Mouse (Mus musculus): Measurements from ENCODE around the gene Rab8b.
A peak's percentile ranks its signal among the peaks of the same experiment; 100 is the strongest.
"Not testable (repeated sequence)": the region's sequence is repeated elsewhere in the genome, so short reads cannot be mapped to it uniquely, and the experiment has no call there.

Rab8b gene

DNA sequence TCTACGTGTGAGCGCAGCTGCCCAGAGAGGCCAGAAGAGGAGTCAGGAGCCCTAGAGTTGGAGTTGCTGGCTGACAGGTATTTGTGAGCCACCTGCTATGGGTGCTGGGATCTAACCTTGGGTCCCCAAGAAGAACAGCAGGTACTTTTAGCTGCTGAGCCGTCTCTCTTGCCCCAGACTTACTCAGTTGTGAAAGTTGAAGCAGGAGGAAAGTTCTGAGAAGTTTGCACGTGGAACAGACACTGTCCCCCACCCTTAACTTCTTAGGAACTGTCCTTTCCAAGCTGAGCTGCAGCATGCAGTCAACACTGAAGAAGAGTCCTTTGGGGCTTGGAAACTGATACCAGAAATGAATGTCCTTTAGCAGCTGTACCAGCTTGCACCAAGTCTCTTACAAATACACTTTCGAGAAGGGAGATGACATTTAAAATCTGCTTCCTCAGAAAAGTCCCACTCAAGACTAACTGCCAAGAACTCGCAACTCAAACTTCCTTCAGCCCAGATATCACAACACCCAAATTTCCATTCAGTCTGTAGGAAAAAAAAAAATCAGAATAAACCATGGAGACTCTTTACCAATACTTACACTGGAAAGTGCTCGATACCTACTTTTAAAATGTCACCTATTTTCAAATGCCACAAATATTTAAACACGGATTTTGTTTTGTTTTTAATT lies 2.1 kb downstream of the Rab8b start:
- DNase-seq (ENCODE audit: low spot score), result no peak

DNA sequence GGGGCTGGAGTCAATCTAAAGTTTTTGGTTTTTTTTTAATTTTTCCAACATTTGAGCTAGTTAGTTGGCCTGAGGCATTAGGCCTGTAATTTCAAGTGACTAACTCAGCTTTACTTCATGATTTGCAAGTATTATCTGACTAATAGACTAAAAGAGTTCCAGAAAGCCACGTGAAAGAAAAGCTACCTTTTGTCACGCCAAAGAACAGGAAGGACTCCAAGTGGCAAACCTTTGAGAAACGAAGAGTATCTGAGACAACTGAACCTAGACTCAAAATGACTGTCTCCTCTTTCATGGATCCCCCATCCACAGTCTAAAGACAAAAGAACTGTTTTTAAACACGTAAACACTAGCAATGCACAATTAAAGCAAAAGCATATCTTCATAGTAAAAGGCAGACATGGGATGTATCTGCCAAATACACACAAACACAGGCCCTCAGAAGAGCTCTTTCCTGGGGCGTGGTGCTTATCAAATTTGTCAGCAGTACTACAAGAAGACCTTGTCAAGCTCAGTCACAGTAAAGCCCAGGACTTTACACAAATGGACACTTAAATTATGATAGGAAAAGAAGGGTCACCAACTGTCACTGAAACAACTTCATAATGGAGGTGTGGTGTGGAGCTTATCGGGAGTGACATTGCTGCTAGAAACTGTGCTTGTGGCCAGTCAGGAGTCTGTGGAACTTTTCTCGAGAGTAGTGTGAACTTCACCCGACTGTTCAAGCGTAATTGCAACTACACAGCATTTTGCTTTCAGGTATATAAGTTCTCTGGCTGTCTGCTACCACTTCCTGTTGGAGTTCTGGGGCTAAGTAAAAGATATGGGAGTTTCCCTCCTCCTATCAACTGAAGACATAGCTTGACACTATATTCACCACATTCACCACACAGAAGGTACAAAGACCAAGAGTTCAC lies 3.4 kb downstream of the Rab8b start:
- DNase-seq (ENCODE audit: low spot score), result no peak

DNA sequence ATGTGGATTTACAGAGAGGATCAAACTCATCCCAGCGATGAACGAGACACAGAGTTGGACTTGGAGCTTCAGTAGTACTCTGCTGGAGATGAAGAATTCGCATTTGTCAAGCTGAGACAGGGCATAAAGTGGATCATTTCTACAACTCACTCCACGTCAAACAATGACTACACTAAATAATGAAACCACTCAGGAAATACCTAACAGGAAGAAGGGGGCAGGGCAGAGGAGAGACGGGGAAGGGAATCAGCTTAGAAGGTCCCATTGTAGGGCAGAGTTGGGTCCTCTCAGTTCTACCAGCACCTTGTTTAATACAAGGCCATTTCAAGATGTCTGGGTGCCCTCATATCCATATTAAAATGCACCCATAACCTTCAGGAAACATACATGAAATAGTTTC lies 4.1 kb downstream of the Rab8b start:
- no peak for DNase-seq (ENCODE audit: low spot score)

DNA sequence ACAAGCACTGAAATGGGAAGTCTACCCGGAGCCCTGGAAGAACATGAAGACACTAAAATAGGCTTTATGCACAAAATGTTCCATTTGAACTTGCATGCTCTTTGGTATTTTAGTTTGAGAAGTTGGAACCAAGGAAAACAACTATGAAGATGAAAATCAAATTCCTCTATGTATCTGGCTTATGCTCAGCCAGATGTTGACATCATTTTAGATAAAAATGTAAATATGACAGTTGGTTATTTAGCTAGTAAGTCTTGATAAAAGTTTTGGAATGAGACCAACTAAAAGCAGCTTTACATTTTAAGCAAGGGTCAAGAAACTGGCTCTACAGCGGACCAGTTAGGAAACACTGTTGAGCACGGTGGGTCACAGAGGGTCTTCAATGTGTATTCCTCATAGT lies 4.9 kb downstream of the Rab8b start:
- no peak for DNase-seq (ENCODE audit: low spot score)

DNA sequence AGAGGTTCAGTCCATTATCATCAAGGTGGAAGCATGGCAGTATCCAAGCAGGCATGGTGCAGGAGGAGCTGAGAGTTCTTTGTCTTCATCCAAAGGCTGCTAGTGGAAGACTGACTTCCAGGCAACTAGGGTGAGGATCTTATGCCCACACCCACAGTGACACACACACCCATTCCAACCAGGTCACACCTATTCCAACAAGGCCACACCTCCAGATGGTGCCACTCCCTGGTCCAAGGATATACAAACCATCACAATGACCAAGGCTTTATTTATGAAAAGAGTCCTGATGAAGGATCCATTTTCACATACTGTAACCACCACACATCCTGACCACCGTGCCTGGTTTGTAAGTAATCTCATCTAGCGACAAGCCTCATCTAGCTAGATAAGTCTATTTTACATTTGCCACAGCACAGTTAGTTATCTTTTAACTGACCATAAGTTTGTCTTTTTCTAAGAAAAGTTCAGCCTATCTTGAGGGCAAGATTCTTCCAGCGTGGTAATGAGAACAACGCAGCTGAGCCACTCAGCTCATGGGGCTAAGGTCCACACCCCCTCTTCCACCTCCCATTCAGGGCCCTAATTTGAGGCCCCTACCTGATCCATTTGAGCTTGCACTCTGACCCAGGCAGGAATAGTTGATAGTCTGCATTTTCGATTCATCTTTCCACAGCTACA lies 6.1 kb downstream of the Rab8b start:
- DNase-seq (ENCODE audit: low spot score), result not testable (repeated sequence)

DNA sequence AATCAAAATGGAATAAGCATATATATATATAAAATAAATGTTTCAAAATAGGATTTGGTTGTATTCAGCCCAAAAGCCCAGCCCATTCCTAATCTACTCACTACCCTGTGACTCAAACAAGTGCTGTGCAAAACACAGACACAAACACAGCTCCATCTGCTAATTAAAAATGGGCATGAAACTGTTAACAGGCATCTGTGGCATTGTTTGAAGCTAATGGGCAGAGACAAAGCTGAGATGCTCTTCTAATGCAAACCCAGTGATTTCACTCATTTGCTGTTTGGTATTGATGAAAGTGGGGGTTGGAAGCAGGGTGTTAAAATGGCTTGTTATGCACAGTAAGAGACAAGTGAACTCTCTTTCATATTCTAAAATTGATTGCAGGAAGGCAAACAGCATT lies 7.2 kb downstream of the Rab8b start:
- DNase-seq (ENCODE audit: low spot score), result no peak

DNA sequence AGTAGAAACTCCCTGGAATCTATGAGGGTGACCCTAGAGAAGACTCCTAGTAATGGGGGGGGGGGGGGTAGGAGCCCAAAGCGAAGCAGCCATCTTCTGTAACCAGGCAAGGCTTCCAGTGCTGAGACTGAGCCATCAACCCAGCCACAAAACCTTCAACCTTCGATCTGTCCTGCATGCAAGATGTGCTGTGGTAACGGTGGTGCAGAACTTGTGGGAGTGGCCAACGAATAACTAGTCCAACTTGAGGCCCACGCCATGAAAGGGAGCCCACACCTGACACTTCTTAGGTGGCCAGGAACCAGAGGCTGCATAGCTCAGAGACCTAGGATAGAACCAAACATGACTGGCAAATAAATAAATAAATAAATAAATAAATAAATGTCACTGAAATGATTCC lies 8.8 kb downstream of the Rab8b start:
- DNase-seq (ENCODE audit: low spot score), result no peak

DNA sequence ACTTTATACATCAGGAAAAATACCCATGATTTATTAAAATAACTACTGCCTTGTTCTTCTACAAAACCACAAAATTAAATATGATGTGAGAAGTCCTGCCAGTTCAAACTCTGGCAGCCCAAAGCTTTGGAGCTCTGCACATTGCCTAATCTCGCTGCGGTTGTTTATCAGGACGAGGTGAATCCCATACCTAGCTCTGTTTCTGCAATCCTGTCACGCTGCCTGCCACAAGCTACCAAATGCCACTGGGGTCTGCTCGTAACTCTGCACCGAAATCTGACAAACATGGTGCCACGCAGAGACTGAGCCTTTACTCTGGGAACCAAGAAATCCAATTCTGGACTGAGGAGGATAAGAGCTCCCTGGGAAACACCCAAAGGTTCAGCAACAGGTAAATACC lies 9.6 kb downstream of the Rab8b start:
- DNase-seq (ENCODE audit: low spot score), result no peak

DNA sequence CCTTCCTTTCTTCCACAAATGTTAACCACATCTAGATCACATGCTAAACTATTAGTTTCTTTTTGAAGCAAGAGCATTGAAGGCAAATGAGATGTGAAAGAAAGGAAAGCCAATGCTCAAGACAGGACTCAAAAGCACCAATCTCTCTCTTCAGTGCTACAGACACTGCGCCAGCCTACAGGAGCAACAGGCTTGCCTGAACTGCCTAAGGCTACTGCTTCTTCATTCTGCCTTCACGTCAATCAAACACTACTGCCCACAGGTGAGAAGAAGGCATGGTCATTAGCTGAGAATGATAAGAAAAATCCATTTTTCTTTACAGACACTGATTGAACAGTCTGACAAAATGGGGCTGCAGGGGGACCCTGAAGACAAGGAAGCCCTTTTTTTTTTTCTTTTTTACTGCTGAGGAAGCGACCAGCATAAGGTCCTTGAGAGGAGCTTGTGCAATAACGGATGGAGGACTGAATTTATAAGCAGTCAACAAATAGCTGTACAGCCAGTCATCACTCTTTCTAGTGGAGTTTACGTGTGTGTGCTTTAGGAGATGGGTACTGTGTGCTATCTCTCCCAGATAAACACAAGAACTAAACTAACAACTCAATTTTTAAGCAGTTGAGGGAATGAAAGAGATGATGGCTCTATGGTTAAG lies 11.6 kb downstream of the Rab8b start:
- no peak for DNase-seq (ENCODE audit: low spot score)

DNA sequence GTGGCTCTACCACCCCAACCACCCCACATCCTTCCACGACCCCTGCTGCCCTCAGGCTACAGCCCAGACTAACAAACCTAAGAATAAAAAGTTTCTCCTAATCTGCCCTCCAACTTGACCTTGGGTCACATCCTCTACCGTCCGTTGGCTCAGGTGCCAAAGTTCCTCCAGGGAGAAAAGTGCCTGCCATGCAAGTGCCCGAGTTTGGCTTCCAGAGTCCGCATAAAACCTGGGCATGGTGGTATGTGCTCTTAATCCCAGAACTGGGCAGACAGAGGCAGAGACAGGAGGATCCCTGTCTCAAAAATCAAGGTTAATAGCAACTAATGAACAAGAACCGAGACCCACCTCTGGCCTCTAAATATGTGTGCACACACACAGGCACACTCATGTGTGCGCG lies 12.4 kb downstream of the Rab8b start:
- no peak for DNase-seq (ENCODE audit: low spot score)

DNA sequence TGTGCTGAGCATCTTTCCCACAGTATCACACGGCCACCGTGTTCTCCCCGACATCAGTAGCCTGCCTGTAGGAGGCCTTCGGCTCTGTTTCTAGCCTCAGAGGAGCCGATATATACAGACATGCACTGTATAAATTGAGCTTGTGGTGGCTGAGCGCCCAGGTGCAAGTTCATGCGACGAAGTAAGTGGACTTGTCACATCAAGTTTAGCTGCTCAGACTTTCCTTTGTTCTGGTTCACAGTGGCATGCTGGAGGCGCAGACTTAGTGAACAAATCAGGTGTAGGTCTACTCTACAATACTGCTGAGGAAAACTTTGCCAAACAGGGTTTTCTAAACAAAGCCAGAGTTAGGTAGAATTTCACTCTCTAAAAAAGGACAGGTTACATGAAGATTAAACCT lies 13.5 kb downstream of the Rab8b start:
- no peak for DNase-seq (ENCODE audit: low spot score)

DNA sequence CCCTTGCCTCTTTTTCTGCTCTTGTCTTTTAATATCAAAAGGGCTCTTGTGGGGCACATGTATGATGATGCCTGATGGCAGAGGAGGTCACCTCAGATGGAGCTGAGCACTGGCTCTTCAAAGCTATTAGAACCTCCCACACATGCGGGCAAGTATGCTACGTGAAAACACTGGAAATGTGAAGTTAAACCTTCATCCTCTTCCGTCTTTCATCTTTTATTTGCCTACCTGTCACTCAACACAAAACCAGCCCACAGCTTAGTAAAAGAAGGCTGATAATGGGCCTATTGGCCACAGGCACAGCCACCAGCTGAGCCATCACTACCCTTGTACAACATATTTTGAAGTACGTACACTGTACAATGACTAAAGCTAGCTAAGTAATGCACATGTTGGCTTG lies 20.0 kb downstream of the Rab8b start:
- no peak for DNase-seq (ENCODE audit: low spot score)

DNA sequence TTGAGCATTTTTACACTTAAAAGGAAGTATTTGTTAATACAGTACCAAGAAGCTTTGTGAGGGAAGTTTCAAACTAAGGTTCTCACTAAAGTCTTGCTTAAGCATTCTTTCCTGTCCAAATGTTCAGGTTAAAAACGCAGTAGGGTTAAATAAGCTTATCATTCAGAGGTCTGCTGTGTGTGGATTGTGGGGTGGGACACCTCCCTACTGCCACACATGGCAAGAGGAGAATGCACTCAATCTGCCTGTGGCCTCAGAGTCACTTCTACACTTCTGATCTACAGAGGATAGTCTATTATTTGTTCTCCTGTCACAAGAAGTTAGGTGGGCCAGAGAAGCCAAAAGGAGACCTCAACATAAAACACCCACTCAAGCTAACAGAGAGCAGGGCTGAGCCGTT lies 20.4 kb downstream of the Rab8b start:
- DNase-seq (ENCODE audit: low spot score), result no peak

DNA sequence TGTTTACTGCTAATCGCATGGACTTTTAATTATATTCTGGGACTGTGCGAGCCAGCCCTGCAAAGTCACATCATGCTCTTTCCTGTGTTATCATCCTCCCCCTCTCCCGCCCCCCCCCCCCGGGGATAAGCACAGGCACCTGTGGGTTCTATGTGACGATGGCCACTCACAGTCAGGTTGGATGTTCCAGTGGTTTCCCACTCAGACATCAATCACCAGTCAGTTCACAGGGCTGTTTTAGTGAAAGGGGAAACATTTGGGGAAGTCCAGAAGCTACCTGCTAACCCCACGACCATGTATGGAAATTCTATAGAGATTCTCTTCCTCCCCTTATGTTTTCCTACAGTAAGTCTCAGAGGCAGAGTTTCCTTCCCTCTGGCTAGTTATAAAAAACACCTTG lies 21.6 kb downstream of the Rab8b start:
- DNase-seq (ENCODE audit: low spot score), result no peak

DNA sequence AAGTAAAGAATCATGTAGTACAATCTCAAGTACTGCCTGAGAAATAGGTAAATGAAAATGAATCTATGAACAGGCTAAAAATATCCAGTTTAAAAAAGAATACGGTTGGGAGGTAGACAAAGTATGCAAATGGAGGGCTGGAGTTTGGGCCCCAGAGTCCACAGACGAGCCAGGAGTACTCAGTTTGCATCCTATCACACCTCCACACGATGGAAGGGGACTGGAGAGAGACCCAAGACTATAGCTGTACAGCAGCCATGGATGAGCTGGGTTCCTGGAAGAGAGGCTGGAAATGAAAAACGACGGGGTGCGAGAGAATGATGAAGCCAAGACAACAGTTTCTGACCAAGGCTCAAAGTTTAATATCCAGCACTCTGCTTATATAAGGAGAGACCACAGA lies 22.5 kb downstream of the Rab8b start:
- no peak for DNase-seq (ENCODE audit: low spot score)

DNA sequence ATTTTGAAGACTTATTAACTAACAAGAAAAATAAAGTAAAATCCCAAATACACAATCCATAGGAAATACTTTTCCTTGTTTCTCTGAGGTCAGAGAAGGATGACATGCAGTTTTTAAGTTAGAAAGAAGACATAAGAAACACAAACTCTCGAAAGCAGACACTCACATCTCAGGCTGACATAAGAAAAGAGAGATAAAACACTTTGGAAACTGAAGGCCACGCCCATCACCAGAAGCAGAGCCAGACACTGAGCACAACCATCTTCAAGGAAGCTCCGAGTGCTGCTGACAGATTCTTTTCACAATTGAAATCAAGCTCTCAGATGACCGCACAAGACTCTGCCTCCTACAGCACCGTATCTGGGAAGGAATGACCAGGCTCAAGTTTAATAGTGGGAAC lies 23.5 kb downstream of the Rab8b start:
- peak; percentile 15 for DNase-seq (ENCODE audit: low spot score)

DNA sequence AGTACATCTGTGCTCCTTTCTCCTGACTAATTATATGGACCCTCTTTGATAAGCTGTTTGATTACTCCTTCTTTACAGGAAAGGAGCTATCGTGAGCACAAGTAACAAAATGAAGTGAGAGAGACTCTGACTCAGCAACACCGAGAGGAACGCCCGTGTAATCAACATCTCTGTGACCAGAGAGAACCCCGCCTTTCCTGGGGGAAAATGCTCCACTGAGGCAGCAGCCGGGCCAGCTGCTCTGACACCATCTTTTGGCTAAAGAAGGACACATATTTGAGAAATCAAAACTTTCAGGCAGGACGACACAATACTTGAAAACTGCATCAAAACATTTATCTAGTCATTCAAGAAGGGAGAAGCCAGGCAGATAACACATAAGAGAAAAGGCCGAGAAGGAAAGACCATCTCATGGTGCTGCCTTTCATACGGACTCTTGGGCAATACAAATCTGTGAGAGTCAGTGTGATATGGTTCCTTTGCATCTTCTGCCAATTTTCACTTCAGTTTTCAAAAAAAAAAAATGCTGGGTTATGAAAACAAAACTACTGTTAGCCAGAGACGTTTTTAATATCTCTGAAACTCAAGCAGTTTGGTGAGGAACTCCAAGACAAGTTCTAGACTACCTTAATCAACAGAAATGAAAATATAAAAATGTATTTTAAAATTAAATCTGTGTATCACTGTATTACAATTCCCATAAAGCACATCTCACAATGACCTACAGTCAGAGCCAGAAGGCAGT lies 24.3 kb downstream of the Rab8b start:
- DNase-seq (ENCODE audit: low spot score), result no peak

DNA sequence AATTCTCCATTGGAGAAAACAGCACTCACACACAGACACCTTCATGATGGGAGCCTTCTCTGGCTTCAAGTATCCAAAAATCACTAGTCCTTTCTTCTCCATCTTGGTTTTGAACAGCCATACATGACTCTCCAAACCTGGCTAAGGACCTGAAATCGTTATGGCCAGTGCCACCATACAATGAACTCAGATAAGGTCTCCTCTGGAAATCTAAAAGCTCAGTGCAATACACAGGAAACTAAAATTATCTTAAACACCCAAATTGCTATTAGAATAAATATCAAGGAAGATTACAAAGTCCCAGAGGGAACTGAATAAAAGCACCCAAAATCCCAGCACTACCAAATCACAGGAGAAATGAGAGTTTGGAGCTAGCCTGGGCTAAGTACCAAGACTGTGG lies 25.1 kb downstream of the Rab8b start:
- no peak for DNase-seq (ENCODE audit: low spot score)

DNA sequence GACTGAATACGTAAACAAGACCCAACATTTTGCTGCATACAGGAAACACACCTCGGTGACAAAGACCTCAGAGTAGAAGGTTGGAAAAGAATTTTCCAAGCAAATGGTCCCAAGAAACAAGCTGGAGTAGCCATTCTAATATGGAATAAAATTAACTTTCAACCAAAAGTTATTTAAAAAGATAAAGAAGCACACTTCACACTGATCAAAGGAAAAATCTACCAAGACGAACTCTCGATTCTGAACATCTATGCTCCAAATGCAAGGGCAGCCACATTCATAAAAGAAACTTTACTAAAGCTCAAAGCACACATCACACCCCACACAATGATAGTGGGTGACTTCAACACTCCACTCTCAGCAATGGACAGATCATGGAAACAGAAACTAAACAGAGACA lies 27.0 kb downstream of the Rab8b start:
- DNase-seq (ENCODE audit: low spot score), result not testable (repeated sequence)

DNA sequence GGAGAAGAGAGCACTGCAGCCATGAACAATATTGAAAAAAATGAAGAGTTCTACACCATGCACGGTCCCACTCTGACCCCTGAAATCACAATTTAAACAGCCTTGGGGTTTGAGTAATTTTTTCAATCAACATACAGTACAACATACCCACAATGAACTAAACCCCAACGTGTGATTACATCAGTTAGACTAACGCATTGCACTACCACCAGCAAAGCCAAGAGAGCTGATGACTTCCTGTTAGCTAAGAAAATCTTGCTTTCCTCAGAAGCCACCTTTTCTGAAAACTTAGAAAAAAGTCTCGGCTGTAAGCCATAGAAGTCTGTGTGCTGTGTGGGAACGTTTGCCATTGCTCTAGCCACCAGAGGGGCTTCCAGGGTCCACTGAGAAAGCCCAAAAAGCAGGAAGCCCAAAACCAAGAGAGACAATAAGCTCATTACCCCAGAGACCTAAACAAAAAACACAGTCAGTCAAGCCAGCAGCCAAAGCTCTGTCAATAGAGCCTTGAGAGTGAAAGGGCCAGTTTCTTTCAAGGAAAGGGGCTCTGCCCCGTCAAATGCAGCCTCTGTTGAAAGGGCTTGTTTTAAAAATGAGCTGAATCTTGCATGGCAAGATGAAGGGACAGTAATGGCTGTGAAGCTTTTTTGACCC lies 31.4 kb downstream of the Rab8b start:
- DNase-seq (ENCODE audit: low spot score), result no peak

DNA sequence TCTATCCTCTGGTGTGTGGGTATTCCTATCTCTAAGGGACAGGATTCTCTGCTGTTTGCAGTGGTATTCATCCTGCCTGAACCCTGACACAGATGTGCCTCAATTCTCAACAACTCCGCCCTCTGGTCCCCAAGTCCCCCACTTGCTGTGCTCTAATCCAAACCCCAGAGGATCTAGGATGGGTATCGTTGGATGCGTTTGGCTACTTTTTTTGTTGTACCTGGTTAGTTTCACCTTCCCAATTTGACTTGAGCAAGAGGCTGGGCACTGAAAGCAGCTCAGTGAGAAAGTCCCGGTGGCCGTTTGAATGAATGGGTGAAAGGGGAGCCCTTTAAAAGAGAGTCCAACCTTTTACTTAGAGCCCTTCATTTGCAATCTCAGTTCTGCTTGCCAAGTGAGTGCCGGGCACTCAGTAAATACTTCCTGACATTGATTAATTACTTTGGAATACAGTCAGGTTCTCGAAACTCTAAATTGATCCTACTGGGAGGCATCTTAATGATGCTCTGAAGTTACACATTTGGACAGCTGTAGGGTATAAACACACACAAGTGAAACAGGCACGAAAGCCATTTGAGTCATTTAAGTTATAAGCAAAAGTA lies 32.1 kb downstream of the Rab8b start:
- DNase-seq (ENCODE audit: low spot score), result no peak
